Comparison of ENCODE assay signal across 21 mouse cellular contexts in the genomic region with DNA sequence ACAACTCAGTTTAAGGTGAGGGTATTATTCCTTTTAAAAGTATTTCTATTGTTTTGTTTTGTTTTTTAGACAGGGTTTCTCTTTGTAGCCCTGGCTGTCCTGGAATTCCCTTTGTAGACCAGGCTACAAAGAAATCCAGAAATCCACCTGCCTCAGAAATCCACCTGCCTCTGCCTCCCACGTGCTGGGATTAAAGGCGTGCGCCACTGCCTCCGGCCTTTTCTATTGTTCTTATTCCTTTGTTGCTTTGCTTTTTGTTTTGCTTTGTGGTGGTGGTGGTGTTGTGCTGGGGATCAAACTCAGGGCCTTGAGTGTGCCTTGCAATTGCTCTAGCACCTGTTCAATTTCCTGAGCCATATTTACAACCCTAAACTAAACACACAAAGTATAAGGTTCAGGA. TPM values are rescaled to one million over a fixed set of nuclear protein-coding genes. Genes with fewer than 3 reads are reported as not detected.
DNase-seq lines count a peak whose midpoint lies in the region; ATAC-seq and TF ChIP-seq lines count a peak whose summit lies in the region.
"Had no signal": no experiment of that assay in that cellular context is flagged by ENCODE, and none has a peak within 500 bp of the region (broad histone marks: within the 10 kb centered on the region; RNA-seq: fewer than 3 reads in every experiment).

No protein-coding gene starts in this region.

- H3K4me1 ChIP-seq in ES-Bruce4 (ENCODE audit: control insufficient read depth, insufficient read depth, low read length) (no peaks in the 10 kb centered on the region), ES-E14 (ENCODE audit: control insufficient read depth in 2 of 2, insufficient read depth in 2 of 2, low read length in 2 of 2, poor library complexity in 1 of 2) (peaks cover 0 to 3% of the 10 kb centered on the region in 2 experiments; a peak in 3 of 4 replicates)
- no peaks in the 10 kb centered on the region for H3K4me1 ChIP-seq in heart, embryonic 11.5 days (ENCODE audit: control insufficient read depth, insufficient read depth, low read length)
- H3K4me1 ChIP-seq: embryonic facial prominence, embryonic 10.5 days; embryonic facial prominence, embryonic 12.5 days; forebrain, embryonic 13.5 days; forebrain, embryonic 15.5 days had no signal

- H3K36me3 ChIP-seq in ES-Bruce4 (ENCODE audit: control insufficient read depth, insufficient read depth, low read length, poor library complexity, severe bottlenecking) (no peaks in the 10 kb centered on the region), ES-E14 (ENCODE audit: control insufficient read depth, insufficient read depth, low read length, poor library complexity, severe bottlenecking) (no peaks in the 10 kb centered on the region)
- no peaks in the 10 kb centered on the region for H3K36me3 ChIP-seq in heart, embryonic 11.5 days (ENCODE audit: control insufficient read depth, insufficient read depth, low read length)
- H3K36me3 ChIP-seq: embryonic facial prominence, embryonic 10.5 days; embryonic facial prominence, embryonic 12.5 days; forebrain, embryonic 15.5 days had no signal

- H3K9me3 ChIP-seq in ES-Bruce4 (replicated peaks; ENCODE audit: control insufficient read depth, insufficient read depth, low read length, poor library complexity, severe bottlenecking) (no peaks in the 10 kb centered on the region), ES-E14 (ENCODE audit: control insufficient read depth, insufficient read depth, low read depth, low read length) (no peaks in the 10 kb centered on the region)
- no peaks in the 10 kb centered on the region for H3K9me3 ChIP-seq in heart, embryonic 11.5 days (replicated peaks; ENCODE audit: control insufficient read depth, low read length)
- H3K9me3 ChIP-seq: embryonic facial prominence, embryonic 10.5 days; embryonic facial prominence, embryonic 12.5 days; forebrain, embryonic 13.5 days; forebrain, embryonic 15.5 days had no signal

- TF ChIP-seq POLR2A in ES-Bruce4 (IDR thresholded peaks at IDR 0.05; ENCODE audit: insufficient read depth, low read length), result no peak

- no peak overlapping the region for H3K4me3 ChIP-seq in ES-Bruce4 (ENCODE audit: low read depth, low read length)
- H3K4me3 ChIP-seq in ES-E14 (ENCODE audit: insufficient read depth in 1 of 2, low read depth in 1 of 2, low read length in 2 of 2, poor library complexity in 1 of 2, severe bottlenecking in 1 of 2), result no peak overlapping the region
- H3K4me3 ChIP-seq in heart, embryonic 11.5 days (ENCODE audit: low read depth, low read length), result no peak overlapping the region
- H3K4me3 ChIP-seq: embryonic facial prominence, embryonic 10.5 days; embryonic facial prominence, embryonic 12.5 days; forebrain, embryonic 13.5 days; forebrain, embryonic 15.5 days had no signal

- H3K27me3 ChIP-seq in ES-Bruce4 (ENCODE audit: control insufficient read depth, insufficient read depth, low read length, poor library complexity, severe bottlenecking), result no peaks in the 10 kb centered on the region
- H3K27me3 ChIP-seq in heart, embryonic 11.5 days (ENCODE audit: control insufficient read depth, insufficient read depth, low read length), result no peaks in the 10 kb centered on the region
- H3K27me3 ChIP-seq: embryonic facial prominence, embryonic 12.5 days; forebrain, embryonic 13.5 days; forebrain, embryonic 15.5 days had no signal

- intact Hi-C loops in heart, postnatal 14 days (cut with DNase I), result no loop called here

- H3K9ac ChIP-seq in ES-Bruce4 (ENCODE audit: low read depth, poor library complexity, severe bottlenecking) (no peak overlapping the region), ES-E14 (ENCODE audit: insufficient read depth, low read depth, low read length, poor library complexity, severe bottlenecking) (no peak overlapping the region)
- H3K9ac ChIP-seq in heart, embryonic 11.5 days (ENCODE audit: low read depth, low read length), result no peak overlapping the region
- H3K9ac ChIP-seq: embryonic facial prominence, embryonic 12.5 days; forebrain, embryonic 13.5 days; forebrain, embryonic 15.5 days; forebrain, postnatal 0 days had no signal

- H3K27ac ChIP-seq in ES-Bruce4 (ENCODE audit: insufficient read depth, low read length) (no peak overlapping the region), ES-E14 (ENCODE audit: insufficient read depth, low read depth, low read length, poor library complexity, severe bottlenecking) (no peak overlapping the region)
- H3K27ac ChIP-seq in heart, embryonic 11.5 days (ENCODE audit: low read depth, low read length), result no peak overlapping the region
- H3K27ac ChIP-seq: embryonic facial prominence, embryonic 10.5 days; embryonic facial prominence, embryonic 12.5 days; forebrain, embryonic 13.5 days; forebrain, embryonic 15.5 days had no signal

- 88% methylated on average over 4 of the region's 4 CpGs for WGBS in heart, embryonic 11.5 days (ENCODE audit: insufficient replicate concordance)

- in situ Hi-C loops in ES-E14 (cut with MboI; ENCODE audit: low sequenced_read_pairs in 2 of 2, unreplicated experiment in 2 of 2), result no loop called here

- no peak overlapping the region for H3K4me2 ChIP-seq in heart, embryonic 11.5 days
- H3K4me2 ChIP-seq: embryonic facial prominence, embryonic 12.5 days; forebrain, embryonic 13.5 days; forebrain, embryonic 15.5 days had no signal

- no peak for ATAC-seq in heart, embryonic 11.5 days (replicated peaks; ENCODE audit: insufficient number of reproducible peaks, low FRiP score, low TSS enrichment)
- ATAC-seq: forebrain, embryonic 13.5 days; forebrain, embryonic 15.5 days; forebrain, postnatal 0 days had no signal

- DNase-seq in ES-E14 (ENCODE audit: low read depth, low spot score) (peak; percentile 44), ZHBTc4 (ENCODE audit: low read depth, low spot score) (peak; percentile 76)
- no peak for DNase-seq in heart, postnatal 14 days
- no peak for DNase-seq in layer of hippocampus, adult 8-10 months (ENCODE audit: low spot score in 2 of 2)
- DNase-seq: adrenal gland, adult 2 months; adrenal gland, postnatal 10 days; adrenal gland, postnatal 25 days; cerebellum, adult 11 months; cerebellum, adult 18-20 months; cerebellum, adult 8-10 months; cerebellum, adult 9-11 months; cerebellum, postnatal 14 days; cerebellum, postnatal 36 days; forebrain, postnatal 0 days had no signal

- peak; percentile 70 for TF ChIP-seq EP300 in ES-Bruce4 (IDR thresholded peaks at IDR 0.05; ENCODE audit: insufficient read depth, low read depth, low read length)

- no peak for TF ChIP-seq CTCF in ES-Bruce4 (IDR thresholded peaks at IDR 0.05; ENCODE audit: low read depth, low read length)

TF ChIP-seq in ES-E14, 5 proteins besides CTCF, POLR2A, EP300 and RAD21:
- no peak for TF ChIP-seq HCFC1 (IDR thresholded peaks at IDR 0.05; ENCODE audit: borderline replicate concordance, insufficient read depth, low read length)
- TF ChIP-seq CHD2 (IDR thresholded peaks at IDR 0.05; ENCODE audit: low read depth, low read length), result no peak
- no peak for TF ChIP-seq ZC3H11A (IDR thresholded peaks at IDR 0.05; ENCODE audit: borderline replicate concordance, low read depth, low read length)
- TF ChIP-seq ZNF384 (IDR thresholded peaks at IDR 0.05; ENCODE audit: low read depth, low read length), result no peak
- TF ChIP-seq MAFK (IDR thresholded peaks at IDR 0.05; ENCODE audit: insufficient read depth, low read depth, low read length), result no peak

RNA-seq across cellular contexts. Expression of a gene that starts 50.4 kb away (rescaled TPM):
- 0.81 TPM in 1 of 2 replicates, not detected in the other for polyA plus RNA-seq in ES-Bruce4 (2011; ENCODE audit: insufficient read depth, insufficient read length, low read depth, missing spikeins)
- total RNA-seq in ES-E14 (2012; rRNA removed), result not detected in 2 replicates
- total RNA-seq in heart, postnatal 14 days (2021), result 10 to 100 TPM; 12.0 to 14.0 TPM
- 3.6 and 5.7 TPM in 2 replicates for polyA plus RNA-seq in heart, embryonic 11.5 days (2014; fragmentation: Nextera tagmentation; extraction: Ambion mirVana)
- 10 to 100 TPM; 23.5 to 30.1 (median 28.3) TPM for total RNA-seq in layer of hippocampus, adult 8-10 months (2022)
- polyA plus RNA-seq: C2C12 had no signal

Comparison
In these comparisons a context has a peak if more than half of its experiments do, and no peak if none do; other contexts are left out.
1. DNase-seq: peak in ES-E14 (single experiment) and ZHBTc4 (single experiment); none in heart, postnatal 14 days (0 of 2) and layer of hippocampus, adult 8-10 months (0 of 2).
2. RNA of a gene that starts 50.4 kb away (total RNA-seq): 23.5 to 30.1 TPM in layer of hippocampus, adult 8-10 months and 12.0 to 14.0 TPM in heart, postnatal 14 days; not detected in ES-E14; every median in the first group is over 10 times any median in the second.